Mouse (Mus musculus) cerebellum, adult 2 months (tissue): ENCODE data around the gene Wdr54. TPM values are rescaled to one million over a fixed set of nuclear protein-coding genes. Genes with fewer than 3 reads are reported as not detected.

Source experiments
- DNase-seq, 2 experiments: peaks; one replicate each; pipeline ENCODE4 v3.0.0; 2021
- H3K27ac ChIP-seq: fragments of 200-500 bp; 2 replicates; pipeline ENCODE4 v1.5.1; 2012; ENCODE audit warnings: low read length, control low read depth, inconsistent platforms; ENCODE audit not compliant: insufficient read depth
- H3K27me3 ChIP-seq: fragments of 200-500 bp; 2 replicates; pipeline ENCODE4 v1.6.1; 2012; ENCODE audit warnings: inconsistent platforms, mild to moderate bottlenecking, low read length, moderate library complexity; ENCODE audit not compliant: control insufficient read depth, insufficient read depth
- H3K4me1 ChIP-seq: fragments of 200-500 bp; 2 replicates; pipeline ENCODE4 v1.6.1; 2011; ENCODE audit warnings: low read length; ENCODE audit not compliant: control insufficient read depth, insufficient read depth
- H3K4me3 ChIP-seq: fragments of 200-500 bp; replicated peaks from 2 replicates; pipeline ENCODE3; 2011; ENCODE audit warnings: mild to moderate bottlenecking, low read depth, low read length, control low read depth; ENCODE audit not compliant: insufficient read depth
- CTCF ChIP-seq: fragments of 200-500 bp; IDR thresholded peaks from 2 replicates; pipeline ENCODE4 v1.5.1; 2011; ENCODE audit warnings: low read depth, mild to moderate bottlenecking, control low read depth, low read length, moderate library complexity, borderline replicate concordance; ENCODE audit not compliant: insufficient read depth
- POLR2A ChIP-seq: fragments of 200-500 bp; IDR thresholded peaks from 2 replicates; pipeline ENCODE4 v1.6.1; 2011; ENCODE audit warnings: low read length, control low read depth, borderline replicate concordance; ENCODE audit not compliant: insufficient read depth
- WGBS: fragments of 180-500 bp; shearing (Covaris S2); methylation state at CpG from one replicate; pipeline ENCODE4 v1.1.7; 2018; 5-methylcytosine and 5-hydroxymethylcytosine counted together
- polyA plus RNA-seq: library from polyadenylated mRNA; depleted of rRNA; stranded (reverse); fragments of >200 nt; gene quantifications from 2 replicates; pipeline ENCODE4 v1.2.3, GENCODE M21; 2012

Gene Wdr54
- polyA plus RNA-seq, 1 experiment, result 22.7 TPM

DNA sequence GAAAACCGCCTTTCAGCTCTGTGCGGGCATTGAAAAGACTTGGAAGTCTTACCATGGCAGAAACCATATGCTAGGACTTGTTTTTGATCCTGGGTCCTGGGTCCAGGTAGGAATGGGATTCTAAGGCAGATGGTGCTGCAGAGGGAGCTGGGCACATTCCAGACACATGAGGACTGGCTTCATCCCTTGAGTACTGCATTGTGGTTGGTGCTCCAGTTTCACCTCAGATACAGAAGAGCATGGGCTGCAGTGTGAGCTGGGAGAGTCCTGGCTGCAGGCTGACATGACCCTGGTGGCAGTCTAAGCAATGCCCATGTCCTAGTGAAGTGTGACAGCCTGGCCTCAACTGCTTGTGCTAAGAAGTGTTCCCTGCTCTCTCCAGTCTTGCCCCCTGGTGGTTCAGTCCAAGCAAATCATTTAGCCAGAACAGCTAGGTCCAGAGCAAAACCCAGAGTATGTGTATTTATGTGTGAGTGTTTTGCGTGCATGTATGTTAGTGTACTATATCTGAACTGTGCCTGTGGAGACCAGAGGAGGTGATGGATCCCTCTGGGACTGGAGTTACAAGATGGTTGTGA lies 28.8 kb upstream of the Wdr54 start:
- DNase-seq, result peak in 1 of 2 experiments; percentile 61
- H3K27me3 ChIP-seq, result no peaks in the 10 kb centered on the region
- H3K4me3 ChIP-seq, result no peak overlapping the region
- H3K27ac ChIP-seq, result peak overlapping the region; percentile 41
- 26% methylated on average over 3 of the region's 3 CpGs for WGBS
- no peak for TF ChIP-seq POLR2A
- peak; percentile 42; the same call in 1 of the 2 replicates for TF ChIP-seq CTCF
- peaks cover 31% of the 10 kb centered on the region for H3K4me1 ChIP-seq

DNA sequence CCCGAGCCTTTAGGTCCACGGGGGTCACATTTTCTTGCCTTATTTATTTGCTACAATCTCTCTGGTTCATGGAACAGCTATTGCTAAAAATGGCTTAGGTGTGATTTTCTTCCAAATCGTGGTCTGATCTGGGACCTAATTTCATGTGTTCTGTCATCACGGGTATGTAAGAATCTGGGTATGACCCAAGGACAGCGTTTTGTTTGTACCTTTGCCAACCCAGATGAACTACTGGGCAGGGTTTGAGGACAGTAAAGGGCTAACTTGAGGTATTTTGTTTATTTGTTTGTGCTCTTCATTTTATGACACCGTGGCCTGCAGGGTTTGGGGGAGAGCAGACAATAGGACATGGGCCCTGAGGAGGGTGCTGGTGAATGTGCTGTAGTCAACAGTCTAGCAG lies 24.4 kb upstream of the Wdr54 start:
- TF ChIP-seq CTCF (no peak), POLR2A (no peak)
- peak overlapping the region; percentile 98 for H3K4me3 ChIP-seq
- WGBS, result 33% methylated on average over 6 of the region's 6 CpGs

DNA sequence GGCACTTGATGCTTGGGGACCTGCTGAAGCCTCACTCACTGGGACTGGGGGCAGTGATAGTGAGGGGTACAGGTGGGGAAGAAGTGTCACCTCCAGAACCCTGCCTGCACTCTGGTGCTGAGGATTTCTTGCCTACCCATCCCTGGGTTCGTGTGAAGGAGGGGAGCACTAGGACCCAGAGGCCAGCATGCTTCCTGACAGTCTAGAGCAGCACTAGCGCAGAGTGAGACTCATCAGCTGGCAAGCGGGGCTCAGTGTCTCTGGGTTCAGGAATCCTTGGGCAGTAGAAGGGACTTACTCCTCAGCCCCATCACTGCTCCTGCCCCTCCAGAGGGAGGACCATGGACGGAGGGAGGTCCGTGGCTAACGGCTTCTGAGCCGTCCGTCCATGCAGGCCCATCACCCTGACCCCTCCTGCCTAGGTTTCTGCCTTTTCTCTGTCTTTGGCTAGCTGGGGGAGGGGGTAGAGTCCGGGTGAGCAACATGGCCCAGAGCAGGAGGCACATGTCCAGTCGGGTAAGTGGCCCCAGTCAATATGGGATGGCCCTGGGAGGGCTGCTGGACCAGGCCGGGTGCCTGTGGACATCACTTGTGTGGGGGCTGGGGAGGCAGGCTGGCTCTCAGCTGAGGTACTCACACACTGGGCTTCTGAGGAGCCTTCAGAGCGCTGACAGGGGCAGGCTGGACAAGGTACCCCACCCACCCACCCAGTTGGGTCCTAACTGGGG lies 23.4 kb upstream of the Wdr54 start:
- peaks cover 32% of the 10 kb centered on the region for H3K4me1 ChIP-seq
- DNase-seq, result peak; percentile 83 to 84
- no peaks in the 10 kb centered on the region for H3K27me3 ChIP-seq
- TF ChIP-seq POLR2A (peak; percentile 65; the same call in 1 of the 2 replicates), CTCF (no peak)
- 3% methylated on average over 12 of the region's 12 CpGs for WGBS
- peak overlapping the region; percentile 98 for H3K4me3 ChIP-seq
- peak overlapping the region; percentile 60 for H3K27ac ChIP-seq

More for the DNA sequence above, 24.4 kb upstream of the Wdr54 start:
- DNase-seq, result no peak
- Histone ChIP-seq H3K27me3 (no peaks in the 10 kb centered on the region), H3K4me1 (peaks cover 39% of the 10 kb centered on the region), H3K27ac (peak overlapping the region; percentile 43; the same call in 1 of the 2 replicates)

DNA sequence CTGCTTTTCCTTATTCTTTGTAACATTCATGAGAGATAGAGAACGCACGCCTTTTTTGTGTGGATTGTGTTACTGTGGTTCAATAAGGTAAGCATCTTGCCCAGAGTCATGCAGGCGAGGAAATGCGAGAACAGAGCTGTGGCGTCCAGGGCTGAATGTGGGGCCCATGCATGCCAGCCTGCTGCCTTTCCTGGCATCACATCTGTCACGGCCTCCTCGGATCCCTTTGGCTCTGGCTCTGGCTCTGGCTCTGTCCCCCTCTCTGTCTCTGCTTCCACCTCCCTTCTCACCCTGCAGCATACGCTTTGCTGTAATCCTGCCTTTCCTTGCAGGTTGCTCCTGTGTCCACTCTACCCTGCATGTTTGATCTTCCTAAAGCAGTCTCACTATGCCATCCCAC lies 19.8 kb upstream of the Wdr54 start:
- Histone ChIP-seq H3K4me3 (no peak overlapping the region), H3K27ac (no peak overlapping the region), H3K4me1 (peaks cover 39% of the 10 kb centered on the region), H3K27me3 (no peaks in the 10 kb centered on the region)
- TF ChIP-seq POLR2A (no peak), CTCF (no peak)
- WGBS, result 20% methylated on average over 8 of the region's 8 CpGs
- DNase-seq, result no peak

DNA sequence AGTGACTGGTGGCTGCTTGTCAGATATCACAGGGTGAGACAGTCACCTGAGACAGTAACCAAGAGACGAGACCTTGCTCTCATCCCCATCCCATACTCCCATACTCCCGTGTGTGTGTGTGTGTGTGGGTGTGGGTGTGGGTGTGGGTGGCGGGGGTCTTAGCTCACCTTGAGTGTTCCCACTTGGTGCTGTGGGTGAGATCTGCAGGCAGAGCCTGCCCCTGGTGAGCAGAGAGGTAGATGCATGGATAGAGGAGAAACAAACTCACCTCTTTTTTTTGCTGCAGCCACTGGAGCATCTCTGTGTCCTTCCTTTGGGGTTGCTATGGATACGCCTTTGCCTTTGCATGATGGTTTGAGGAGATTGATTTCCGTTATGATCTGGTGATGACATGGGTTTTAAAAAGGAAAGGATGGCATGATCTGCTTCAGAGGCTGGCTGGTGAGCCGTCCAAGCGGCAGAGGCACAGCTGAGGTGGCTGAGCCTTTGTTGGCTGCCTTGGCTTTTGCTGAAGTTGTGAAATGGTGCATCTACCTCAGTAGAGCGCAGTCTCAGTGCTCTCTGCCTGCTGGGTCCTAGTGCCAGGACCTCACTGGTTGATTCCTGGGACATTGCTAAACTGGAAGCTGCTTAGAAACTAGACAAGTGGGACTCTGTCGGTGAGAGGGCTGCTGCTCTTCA lies 16.2 kb upstream of the Wdr54 start:
- peak overlapping the region; percentile 59 for H3K4me3 ChIP-seq
- peak overlapping the region; percentile 1 for H3K27ac ChIP-seq
- TF ChIP-seq POLR2A (peak; percentile 61; the same call in 1 of the 2 replicates), CTCF (no peak)
- WGBS, result 23% methylated on average over 9 of the region's 9 CpGs
- H3K27me3 ChIP-seq, result no peaks in the 10 kb centered on the region
- peak; percentile 74 to 78 for DNase-seq
- H3K4me1 ChIP-seq, result peaks cover 33% of the 10 kb centered on the region

DNA sequence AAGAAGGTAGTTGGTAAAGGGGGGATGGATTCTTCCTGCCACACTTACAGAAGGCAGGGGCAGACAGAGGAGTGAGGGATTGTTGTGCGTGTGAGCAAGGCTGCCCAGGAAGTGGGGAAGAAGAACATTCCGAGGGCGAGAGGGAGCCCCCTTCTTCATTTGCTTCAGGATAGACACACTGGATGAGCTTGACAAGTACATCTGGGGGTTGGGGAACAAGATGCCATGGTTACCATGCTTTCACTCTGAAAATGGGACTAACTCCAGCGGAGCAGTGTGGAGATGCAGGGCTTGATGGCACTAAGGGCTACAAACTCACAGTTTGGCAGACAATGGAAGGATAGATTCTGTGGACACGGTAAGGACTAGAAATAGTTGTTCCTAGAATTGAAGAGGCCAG lies 14.9 kb upstream of the Wdr54 start:
- no peak overlapping the region for H3K4me3 ChIP-seq
- no peak for TF ChIP-seq CTCF
- no peak for TF ChIP-seq POLR2A
- no peaks in the 10 kb centered on the region for H3K27me3 ChIP-seq
- peaks cover 32% of the 10 kb centered on the region for H3K4me1 ChIP-seq
- WGBS, result 50% methylated on average over 5 of the region's 5 CpGs
- H3K27ac ChIP-seq, result no peak overlapping the region
- no peak for DNase-seq

DNA sequence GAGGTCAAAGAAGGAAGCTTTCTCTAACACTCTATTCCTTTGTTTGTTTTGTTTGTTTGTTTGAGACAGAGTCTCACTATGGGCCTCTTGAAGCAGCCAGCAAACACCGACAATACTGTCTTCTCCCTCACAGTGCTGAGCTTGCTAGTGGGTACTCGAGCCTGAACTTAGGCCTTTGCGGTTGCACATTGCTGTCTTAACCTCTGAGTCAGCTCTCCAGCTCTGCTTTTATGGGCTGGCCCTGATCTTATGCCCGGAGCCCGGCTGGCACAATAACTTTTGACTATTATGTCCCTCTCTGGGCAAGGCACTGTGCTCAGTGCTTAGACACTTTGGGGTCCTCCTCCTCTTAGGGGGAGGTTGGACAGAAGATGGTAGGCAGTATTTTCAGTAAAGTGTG lies 13.7 kb upstream of the Wdr54 start:
- Histone ChIP-seq H3K4me3 (no peak overlapping the region), H3K27me3 (no peaks in the 10 kb centered on the region), H3K4me1 (peaks cover 28% of the 10 kb centered on the region), H3K27ac (no peak overlapping the region)
- WGBS, result 68% methylated on average over 5 of the region's 5 CpGs
- no peak for DNase-seq
- no peak for TF ChIP-seq CTCF
- no peak for TF ChIP-seq POLR2A
